ENCODE assay signal across 6 mouse cellular contexts in genomic region chr9:90042906-90043305, GRCm38 (mm10). TPM values are rescaled to one million over a fixed set of nuclear protein-coding genes. Genes with fewer than 3 reads are reported as not detected.
DNase-seq lines count a peak whose midpoint lies in the region; ATAC-seq and TF ChIP-seq lines count a peak whose summit lies in the region.
"Not testable (repeated sequence)": the region's sequence is repeated elsewhere in the genome, so short reads cannot be mapped to it uniquely, and the experiment has no call there.

No protein-coding gene starts in this region.

- not testable (repeated sequence) for H3K4me3 ChIP-seq in intestine, embryonic 15.5 days (replicated peaks); liver, embryonic 15.5 days (replicated peaks); lung, postnatal 0 days (ENCODE audit: low read depth, low read length)

- not testable (repeated sequence) for H3K36me3 ChIP-seq in intestine, embryonic 15.5 days; liver, embryonic 15.5 days (replicated peaks); lung, postnatal 0 days (ENCODE audit: insufficient read depth, low read length)

- H3K4me1 ChIP-seq in intestine, embryonic 15.5 days (replicated peaks); liver, embryonic 15.5 days (replicated peaks); lung, postnatal 0 days (ENCODE audit: insufficient read depth, low read depth, low read length): not testable (repeated sequence)

- not testable (repeated sequence) for H3K27me3 ChIP-seq in intestine, embryonic 15.5 days (replicated peaks); liver, embryonic 15.5 days; lung, postnatal 0 days (replicated peaks; ENCODE audit: insufficient read depth, low read length)

- not testable (repeated sequence) for H3K27ac ChIP-seq in intestine, embryonic 15.5 days; liver, embryonic 15.5 days (replicated peaks); lung, postnatal 0 days (ENCODE audit: low read length)

- H3K9ac ChIP-seq in intestine, embryonic 15.5 days; liver, embryonic 15.5 days; lung, postnatal 0 days (replicated peaks; ENCODE audit: low read depth): not testable (repeated sequence)

- not testable (repeated sequence) for H3K9me3 ChIP-seq in intestine, embryonic 15.5 days; liver, embryonic 15.5 days (replicated peaks); lung, postnatal 0 days (ENCODE audit: low read length)

- peak; percentile 69 for DNase-seq in lung, postnatal 0 days (ENCODE audit: low spot score)
- peak; percentile 16 for DNase-seq in skeletal muscle tissue, adult 2 months (ENCODE audit: low read depth, low spot score)

- WGBS in intestine, embryonic 15.5 days: 86% methylated on average over 8 of the region's 8 CpGs
- WGBS in liver, embryonic 15.5 days (ENCODE audit: insufficient replicate concordance): 71% methylated on average over 8 of the region's 8 CpGs
- 75% methylated on average over 8 of the region's 8 CpGs for WGBS in lung, postnatal 0 days

- H3K4me2 ChIP-seq in intestine, embryonic 15.5 days (replicated peaks); liver, embryonic 15.5 days; lung, postnatal 0 days (replicated peaks; ENCODE audit: low read depth, low read length): not testable (repeated sequence)

- not testable (repeated sequence) for TF ChIP-seq CTCF in lung, postnatal 0 days (IDR thresholded peaks at IDR 0.05)

- peak; percentile 99 for ATAC-seq in common myeloid progenitor, adult 5-6 weeks (replicated peaks; ENCODE audit: low read depth, poor library complexity, severe bottlenecking)
- ATAC-seq in intestine, embryonic 15.5 days: peak; percentile 45; the same call in 1 of the 2 replicates
- peak; percentile 40; the same call in 1 of the 2 replicates for ATAC-seq in liver, embryonic 15.5 days (ENCODE audit: insufficient read depth)
- ATAC-seq in lung, postnatal 0 days: peak; percentile 82
- ATAC-seq in megakaryocyte progenitor cell, adult 5-6 weeks (replicated peaks; ENCODE audit: poor library complexity): peak; percentile 100

- not testable (repeated sequence) for TF ChIP-seq EP300 in lung, postnatal 0 days (IDR thresholded peaks at IDR 0.05)

RNA-seq across cellular contexts. Expression of gene Ctsh, which starts 11.0 kb away (rescaled TPM):
- 8.8 and 19.2 TPM in 2 replicates for total RNA-seq in common myeloid progenitor, adult 5-6 weeks (2017)
- 42.4 and 51.4 TPM in 2 replicates for polyA plus RNA-seq in intestine, embryonic 15.5 days (2015; fragmentation: Nextera tagmentation; extraction: Ambion mirVana)
- 123 and 132 TPM in 2 replicates for polyA plus RNA-seq in liver, embryonic 15.5 days (2015; fragmentation: Nextera tagmentation; extraction: Ambion mirVana)
- 2,236 and 2,487 TPM in 2 replicates for polyA plus RNA-seq in lung, postnatal 0 days (2015; fragmentation: Nextera tagmentation; extraction: Ambion mirVana)
- total RNA-seq in megakaryocyte progenitor cell, adult 5-6 weeks (2015): 78.9 and 96.1 TPM in 2 replicates
- total RNA-seq in megakaryocyte progenitor cell, adult 5-6 weeks (2017): 44.7 and 52.8 TPM in 2 replicates

Comparison
In these comparisons a context has a peak if more than half of its experiments do, and no peak if none do; other contexts are left out.
1. ATAC-seq: peak in every context shown above with its lines; median percentile 100 in megakaryocyte progenitor cell, adult 5-6 weeks; 99 in common myeloid progenitor, adult 5-6 weeks; 82 in lung, postnatal 0 days; 45 in intestine, embryonic 15.5 days; 40 in liver, embryonic 15.5 days.
2. RNA of gene Ctsh, which starts 11.0 kb away (polyA plus RNA-seq): 2,236 to 2,487 TPM in lung, postnatal 0 days; 123 to 132 TPM in liver, embryonic 15.5 days and 42.4 to 51.4 TPM in intestine, embryonic 15.5 days; every median in the first group is over 10 times any median in the second.